Mouse (Mus musculus) brown adipose tissue, adult 24 weeks (tissue): ENCODE measurements around the gene Arhgef17. TPM values are rescaled to one million over a fixed set of nuclear protein-coding genes. Genes with fewer than 3 reads are reported as not detected.

Experiments
- H3K27ac ChIP-seq: fragments of 200-500 bp; replicated peaks from 2 replicates; pipeline ENCODE4 v1.5.1; 2012; ENCODE audit warnings: low read depth, mild to moderate bottlenecking, low read length
- H3K4me1 ChIP-seq: fragments of 200-500 bp; 2 replicates; pipeline ENCODE4 v1.6.1; 2012; ENCODE audit warnings: low read length, mixed read lengths; ENCODE audit not compliant: control insufficient read depth, insufficient read depth, insufficient read length
- H3K4me3 ChIP-seq: fragments of 200-500 bp; 2 replicates; pipeline ENCODE4 v1.5.1; 2012; ENCODE audit warnings: low read depth, mild to moderate bottlenecking, low read length, moderate library complexity; ENCODE audit not compliant: insufficient read depth
- polyA plus RNA-seq: library from polyadenylated mRNA; stranded (reverse); fragments of >200 nt; gene quantifications from 2 replicates; pipeline ENCODE4 v1.2.4, GENCODE M21; 2012; ENCODE audit not compliant: missing spikeins, insufficient read depth, insufficient read length

Gene Arhgef17
- polyA plus RNA-seq, 1 experiment: 2.5 TPM

DNA sequence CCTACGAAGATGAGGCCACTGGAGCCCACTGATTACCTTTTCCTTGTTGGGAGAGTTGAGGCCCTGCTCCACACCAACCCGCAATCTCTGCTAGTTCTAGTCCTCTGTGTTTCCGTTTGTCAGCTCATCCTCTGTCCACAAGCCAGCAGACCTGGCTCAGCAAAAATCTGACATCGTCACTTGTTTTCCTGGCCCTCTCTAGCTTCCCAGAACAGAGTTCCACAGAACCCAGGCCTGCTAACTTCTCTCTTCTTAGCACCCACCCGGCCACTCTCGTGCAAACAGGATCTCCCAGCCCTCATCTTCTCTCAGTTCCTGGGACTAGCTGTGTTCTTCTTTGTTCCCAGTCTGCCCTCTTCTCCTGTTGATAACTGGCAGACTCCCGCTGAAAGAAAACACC lies 20.8 kb upstream of the Arhgef17 start:
- Histone ChIP-seq H3K4me1 (no peaks in the 10 kb centered on the region), H3K27ac (peak overlapping the region; percentile 84)

GRCm38 (mm10) chr7:100951903-100952302 lies 20.0 kb upstream of the Arhgef17 start:
- no peak overlapping the region for H3K4me3 ChIP-seq
- H3K27ac ChIP-seq: peak overlapping the region; percentile 84
- no peaks in the 10 kb centered on the region for H3K4me1 ChIP-seq

More for the DNA sequence above, 20.8 kb upstream of the Arhgef17 start:
- no peak overlapping the region for H3K4me3 ChIP-seq

DNA sequence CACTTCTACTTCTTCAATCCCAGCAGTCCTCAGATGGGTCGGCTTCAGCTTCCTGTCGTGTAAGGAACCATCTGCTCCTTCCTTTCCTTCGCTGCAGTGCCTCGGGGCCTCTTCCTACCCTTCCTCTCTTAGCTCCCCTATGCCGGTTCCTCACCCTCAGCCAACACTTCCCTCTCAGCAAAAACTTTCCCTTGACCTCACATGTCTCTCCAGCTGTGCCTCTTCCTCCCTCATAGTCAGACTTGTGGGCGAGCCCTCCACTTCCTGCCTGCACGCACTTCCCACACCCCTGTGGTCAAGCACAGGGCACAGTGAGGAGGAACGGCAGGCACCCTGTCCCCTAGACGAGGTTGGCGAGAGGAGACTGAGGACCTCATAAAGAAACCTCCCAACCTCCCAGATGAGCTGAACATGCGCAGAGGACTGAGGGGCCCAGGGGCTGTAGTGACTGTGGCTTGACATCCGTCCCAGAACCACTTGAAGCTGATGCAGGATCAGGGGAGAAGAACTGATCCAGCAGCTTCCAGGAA lies 18.6 kb upstream of the Arhgef17 start:
- H3K27ac ChIP-seq: peak overlapping the region; percentile 74
- no peaks in the 10 kb centered on the region for H3K4me1 ChIP-seq
- H3K4me3 ChIP-seq: no peak overlapping the region

DNA sequence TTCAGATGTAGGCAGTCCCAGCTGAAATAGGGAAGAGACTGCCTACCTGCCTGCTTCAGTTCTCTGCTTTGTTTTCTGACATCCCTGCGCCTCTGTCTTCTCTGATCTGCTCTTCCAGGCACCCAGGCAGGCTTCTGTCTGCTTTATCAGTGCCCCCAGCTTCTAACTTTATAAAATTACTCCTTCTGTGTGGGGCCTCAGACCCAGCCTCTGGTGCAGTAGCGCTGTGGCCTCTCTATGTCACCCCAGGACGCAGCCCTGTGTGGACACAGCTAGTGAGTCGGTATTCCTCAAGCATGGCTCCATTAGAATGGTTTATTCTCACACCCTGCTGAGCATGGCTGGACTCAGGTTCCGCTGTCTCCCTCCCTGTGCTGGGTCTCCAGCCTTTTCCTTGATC lies 18.1 kb upstream of the Arhgef17 start:
- Histone ChIP-seq H3K4me3 (no peak overlapping the region), H3K27ac (peak overlapping the region; percentile 39), H3K4me1 (no peaks in the 10 kb centered on the region)

DNA sequence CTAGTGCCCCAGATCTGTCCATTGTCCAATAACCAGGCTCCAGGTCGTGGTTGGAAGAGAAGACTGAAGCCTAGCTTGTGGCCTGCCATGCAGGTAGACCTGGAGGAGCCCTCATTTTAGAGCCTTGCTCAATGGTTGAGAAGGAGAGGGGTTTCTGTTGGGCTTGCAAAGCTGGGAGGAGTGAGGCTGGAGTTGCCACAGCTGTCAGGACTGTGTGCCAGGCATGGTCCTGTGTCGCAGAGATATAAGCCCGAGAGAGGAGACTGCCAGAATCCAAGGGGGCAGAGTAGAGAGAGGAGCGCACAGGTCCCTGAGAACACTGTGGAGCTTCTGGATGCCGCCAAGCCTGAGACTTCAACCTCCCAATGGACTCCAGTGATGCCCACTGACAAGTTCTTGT lies 12.8 kb upstream of the Arhgef17 start:
- Histone ChIP-seq H3K4me1 (no peaks in the 10 kb centered on the region), H3K27ac (peak overlapping the region; percentile 62), H3K4me3 (no peak overlapping the region)

DNA sequence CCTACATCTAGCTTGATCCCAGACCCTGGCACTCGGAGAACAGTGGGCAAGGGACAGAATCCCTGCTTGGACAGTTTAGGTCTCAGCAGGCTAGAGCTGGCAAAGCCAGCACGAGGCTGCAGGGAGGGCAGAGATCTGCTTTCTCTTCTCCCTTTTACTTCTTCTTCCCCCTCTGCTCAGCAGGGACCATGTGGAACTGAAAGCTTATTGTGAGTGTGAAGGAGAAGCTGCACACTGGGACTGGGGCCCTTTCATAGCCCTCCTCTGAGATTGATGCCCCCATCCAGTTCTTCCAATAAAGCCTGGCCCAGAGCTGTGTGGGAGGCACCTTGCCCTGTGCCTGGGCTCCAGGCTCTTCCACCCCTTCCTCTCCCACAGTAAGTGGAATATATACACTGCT lies 12.4 kb upstream of the Arhgef17 start:
- Histone ChIP-seq H3K27ac (peak overlapping the region; percentile 80), H3K4me3 (no peak overlapping the region), H3K4me1 (no peaks in the 10 kb centered on the region)

- peak overlapping the region; percentile 80 for H3K27ac ChIP-seq
- H3K4me1 ChIP-seq: no peaks in the 10 kb centered on the region
- no peak overlapping the region for H3K4me3 ChIP-seq
Observed at GRCm38 (mm10) chr7:100942789-100943615, 11.1 kb upstream of the Arhgef17 start.

DNA sequence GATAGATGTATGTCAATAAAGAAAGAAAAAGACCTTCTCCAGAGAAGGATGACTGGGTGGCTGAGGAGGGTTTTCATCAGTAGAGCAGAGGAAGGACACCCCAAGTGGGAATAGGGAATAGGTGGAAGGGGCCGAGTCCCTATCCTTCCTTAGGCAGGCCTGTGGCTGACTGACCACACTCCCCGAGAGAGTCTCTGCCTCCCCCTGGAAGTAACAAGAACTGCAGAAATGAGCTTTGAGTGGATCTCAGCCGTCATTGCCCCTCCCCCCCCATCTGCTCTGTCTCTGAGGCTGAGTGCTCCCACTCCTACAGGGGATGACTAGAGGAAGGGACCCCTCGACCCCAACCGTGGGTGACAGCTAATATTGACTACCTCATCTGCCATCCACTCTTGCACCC lies 9.3 kb upstream of the Arhgef17 start:
- H3K4me3 ChIP-seq: no peak overlapping the region
- no peak overlapping the region for H3K27ac ChIP-seq
- H3K4me1 ChIP-seq: no peaks in the 10 kb centered on the region

- H3K4me3 ChIP-seq: no peak overlapping the region
- no peaks in the 10 kb centered on the region for H3K4me1 ChIP-seq
- H3K27ac ChIP-seq: no peak overlapping the region
Observed at GRCm38 (mm10) chr7:100938106-100938505, 6.2 kb upstream of the Arhgef17 start.

- Histone ChIP-seq H3K27ac (no peak overlapping the region), H3K4me1 (0 out of 2 replicates have a peak, but pooled peaks cover 1% of the 10 kb centered on the region), H3K4me3 (no peak overlapping the region)
Observed at GRCm38 (mm10) chr7:100937481-100937880, 5.6 kb upstream of the Arhgef17 start.

DNA sequence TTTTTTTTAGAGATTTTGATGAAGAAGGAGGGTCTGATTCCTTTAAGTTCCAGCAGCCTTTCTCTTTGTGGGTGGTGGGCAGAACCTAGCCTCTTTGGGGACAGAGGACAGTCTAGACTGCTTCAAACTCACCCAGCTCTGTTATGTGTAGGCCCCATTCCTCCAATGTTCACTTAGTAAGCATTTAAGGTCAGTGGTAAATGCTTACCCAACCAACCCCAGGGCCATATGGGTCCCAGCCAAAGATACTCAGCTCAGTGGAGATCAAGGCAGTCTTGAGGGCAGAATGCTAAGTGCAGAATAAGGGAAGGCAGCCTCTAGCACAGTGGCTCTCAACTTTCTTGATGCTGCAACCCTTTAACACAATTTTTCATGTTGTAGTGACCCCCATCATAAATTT lies 1.6 kb upstream of the Arhgef17 start:
- Histone ChIP-seq H3K27ac (no peak overlapping the region), H3K4me1 (peaks cover 3% of the 10 kb centered on the region; the same call in 1 of the 2 replicates), H3K4me3 (no peak overlapping the region)

DNA sequence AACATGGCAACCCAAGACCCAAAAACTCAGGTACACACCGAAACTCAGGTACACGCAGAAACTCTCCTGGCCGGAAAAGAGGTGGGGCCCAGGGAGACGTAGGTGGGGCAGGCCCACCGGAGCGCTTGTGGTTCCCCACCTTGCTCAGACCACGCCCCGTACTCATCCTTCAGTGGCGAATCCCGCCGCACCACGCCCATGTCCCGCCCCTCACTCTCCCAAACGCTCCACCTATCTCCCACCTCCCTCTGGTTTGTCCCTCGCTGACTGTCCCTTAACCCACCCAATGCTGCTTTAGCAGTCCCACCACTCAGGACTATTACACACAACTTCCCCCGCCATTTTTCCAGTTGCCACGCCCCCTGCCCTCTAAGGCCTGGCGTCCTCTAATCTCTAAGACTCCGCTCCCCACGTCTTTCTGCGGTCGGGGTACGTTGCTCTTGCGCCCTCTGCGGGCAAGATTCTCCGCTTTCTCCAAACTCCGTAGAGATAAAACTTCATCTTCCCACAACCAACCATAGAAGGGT lies 637 bp upstream of the Arhgef17 start:
- H3K4me3 ChIP-seq: peak overlapping the region; percentile 57
- peaks cover 3% of the 10 kb centered on the region; the same call in 1 of the 2 replicates for H3K4me1 ChIP-seq
- no peak overlapping the region for H3K27ac ChIP-seq

GRCm38 (mm10) chr7:100931316-100931925 lies 486 bp downstream of the Arhgef17 start:
- H3K4me1 ChIP-seq: peaks cover 3% of the 10 kb centered on the region; the same call in 1 of the 2 replicates
- H3K27ac ChIP-seq: peak overlapping the region; percentile 26; the same call in 1 of the 2 replicates
- H3K4me3 ChIP-seq: peak overlapping the region; percentile 67

- peaks cover 3% of the 10 kb centered on the region; the same call in 1 of the 2 replicates for H3K4me1 ChIP-seq
- H3K27ac ChIP-seq: 0 out of 2 replicates have a peak overlapping the region, but pooled peaks have one; percentile 26
- peak overlapping the region; percentile 67 for H3K4me3 ChIP-seq
Observed at GRCm38 (mm10) chr7:100930619-100931315, 1.1 kb downstream of the Arhgef17 start.
